Mouse (Mus musculus): ENCODE results near the gene Pira2. TPM values are rescaled to one million over a fixed set of nuclear protein-coding genes. Genes with fewer than 3 reads are reported as not detected.
"Not testable (repeated sequence)": the region's sequence is repeated elsewhere in the genome, so short reads cannot be mapped to it uniquely, and the experiment has no call there.

Pira2 gene
- under 1 TPM; 0.16 to 0.19 TPM for total RNA-seq (2021)
- long read RNA-seq, experiment 1, result 0 reads
- long read RNA-seq, experiment 2, result 0 reads

- DNase-seq, result not testable (repeated sequence)
These were observed at the start of gene Pira2 for GRCm38 (mm10) chr7:3844951-3845350. Gene Pira2, minus strand, starts transcription at chr7:3845051.

GRCm38 (mm10) chr7:3875032-3875431 is 30.2 kb upstream of the Pira2 start:
- not testable (repeated sequence) for DNase-seq

GRCm38 (mm10) chr7:3837854-3838253 is 7.0 kb downstream of the Pira2 start:
- DNase-seq, result not testable (repeated sequence)

GRCm38 (mm10) chr7:3830633-3831032 is 14.2 kb downstream of the Pira2 start:
- not testable (repeated sequence) for DNase-seq

GRCm38 (mm10) chr7:3825599-3825998 is 19.3 kb downstream of the Pira2 start, which contains the start of gene Gm15448:
Gene Gm15448, minus strand, starts transcription at chr7:3825687.
- DNase-seq, result not testable (repeated sequence)

- DNase-seq, result not testable (repeated sequence)
These were observed 32.9 kb downstream of the Pira2 start for GRCm38 (mm10) chr7:3811912-3812311.

- DNase-seq, result not testable (repeated sequence)
These were observed 41.9 kb downstream of the Pira2 start for GRCm38 (mm10) chr7:3802935-3803334.

GRCm38 (mm10) chr7:3799940-3800339 is 44.9 kb downstream of the Pira2 start:
- not testable (repeated sequence) for DNase-seq

- DNase-seq, result not testable (repeated sequence)
These were observed 48.6 kb downstream of the Pira2 start for GRCm38 (mm10) chr7:3796286-3796685.

Other genes with a start within 250 kb of the Pira2 start
- 1 to 10 TPM in 1 of 2 experiments, not detected in 1; 1.0 TPM for gene Oscar, start 228.9 kb downstream of the Pira2 start, total RNA-seq (2021)
- gene Ndufa3, start 227.7 kb downstream of the Pira2 start, total RNA-seq (2021), result 100 to 1,000 TPM; 680 to 749 TPM
- 10 to 100 TPM; 13.1 to 18.2 TPM for gene Tfpt, start 215.1 kb downstream of the Pira2 start, total RNA-seq (2021)
- gene Prpf31, start 215.1 kb downstream of the Pira2 start, total RNA-seq (2021), result 10 to 100 TPM; 30.8 to 31.6 TPM
- gene Cnot3, start 199.8 kb downstream of the Pira2 start, total RNA-seq (2021), result 10 to 100 TPM; 27.6 to 30.4 TPM
- 1 to 10 TPM; 5.6 to 6.9 TPM for gene Leng1, start 179.2 kb downstream of the Pira2 start, total RNA-seq (2021)
- 1 to 10 TPM in 1 of 2 experiments, under 1 TPM in 1; 0.99 to 1.1 TPM for gene Tmc4, start 167.5 kb downstream of the Pira2 start, total RNA-seq (2021)
- 10 to 100 TPM; 55.7 to 57.4 TPM for gene Tsen34, start 152.2 kb downstream of the Pira2 start, total RNA-seq (2021)
- gene Mboat7, start 151.5 kb downstream of the Pira2 start, total RNA-seq (2021), result 10 to 100 TPM; 13.6 to 21.6 TPM
- gene Rps9, start 141.1 kb downstream of the Pira2 start, total RNA-seq (2021), result 100 to 1,000 TPM; 742 to 768 TPM
- 1 to 10 TPM in 1 of 2 experiments, under 1 TPM in 1; 0.78 to 1.6 TPM for gene Pirb, start 124.7 kb downstream of the Pira2 start, total RNA-seq (2021)
- gene Gm15448, start 19.4 kb downstream of the Pira2 start, total RNA-seq (2021), result under 1 TPM in 1 of 2 experiments, not detected in 1; 0.63 TPM
- under 1 TPM in 1 of 2 experiments, not detected in 1; 0.20 TPM for gene Gm14548, start 53.1 kb upstream of the Pira2 start, total RNA-seq (2021)
- gene Lilra6, start 70.5 kb upstream of the Pira2 start, total RNA-seq (2021), result under 1 TPM; 0.11 to 0.21 TPM
- gene Lair1, start 218.2 kb upstream of the Pira2 start, total RNA-seq (2021), result under 1 TPM; 0.16 to 0.41 TPM